Mouse (Mus musculus) gastrocnemius, postnatal 25 days (tissue): Measurements from ENCODE around the gene Wdr5. TPM values are rescaled to one million over a fixed set of nuclear protein-coding genes. Genes with fewer than 3 reads are reported as not detected.
"Not testable (repeated sequence)": the region's sequence is repeated elsewhere in the genome, so short reads cannot be mapped to it uniquely, and the experiment has no call there.

Source experiments
- DNase-seq: peaks from one replicate; pipeline ENCODE4 v3.0.0; 2022
- total RNA-seq, 2 experiments: library from RNA; stranded (reverse); gene quantifications; 1 replicate in 1 of 2; 2 replicates in 1 of 2; pipeline ENCODE4 v1.2.3; 2021

Gene Wdr5
- total RNA-seq, 2 experiments from 2014 or later, result 15.4 to 18.3 TPM

- DNase-seq, result no peak
These were observed 18.4 kb upstream of the Wdr5 start for GRCm38 (mm10) chr2:27496391-27497028.

GRCm38 (mm10) chr2:27504113-27504885, 10.7 kb upstream of the Wdr5 start:
- peak; percentile 32 for DNase-seq

GRCm38 (mm10) chr2:27505539-27505938, 9.4 kb upstream of the Wdr5 start:
- DNase-seq, result no peak

- not testable (repeated sequence) for DNase-seq
These were observed 8.3 kb upstream of the Wdr5 start for GRCm38 (mm10) chr2:27506658-27507057.

- DNase-seq, result no peak
These were observed 7.4 kb upstream of the Wdr5 start, which contains the start of gene Brd3 for GRCm38 (mm10) chr2:27507562-27507961. Gene Brd3 (minus strand): TSS chr2:27507662.

- DNase-seq, result peak; percentile 75
These were observed 4.3 kb upstream of the Wdr5 start for GRCm38 (mm10) chr2:27510706-27511105.

- no peak for DNase-seq
These were observed 2.0 kb upstream of the Wdr5 start for GRCm38 (mm10) chr2:27512909-27513308.

GRCm38 (mm10) chr2:27513861-27514260, 1.1 kb upstream of the Wdr5 start:
- DNase-seq, result no peak

- no peak for DNase-seq
These were observed 597 bp downstream of the Wdr5 start for GRCm38 (mm10) chr2:27515341-27516166.

- DNase-seq, result no peak
These were observed 1.3 kb downstream of the Wdr5 start for GRCm38 (mm10) chr2:27516289-27516688.

GRCm38 (mm10) chr2:27518283-27518682, 3.3 kb downstream of the Wdr5 start:
- DNase-seq, result no peak

GRCm38 (mm10) chr2:27538455-27539330, 23.7 kb downstream of the Wdr5 start:
- DNase-seq, result not testable (repeated sequence)

GRCm38 (mm10) chr2:27539336-27539735, 24.4 kb downstream of the Wdr5 start:
- DNase-seq, result no peak

GRCm38 (mm10) chr2:27539772-27540514, 25.0 kb downstream of the Wdr5 start:
- peak; percentile 99 for DNase-seq

GRCm38 (mm10) chr2:27540515-27540836, 25.5 kb downstream of the Wdr5 start:
- DNase-seq, result no peak

GRCm38 (mm10) chr2:27541225-27541624, 26.3 kb downstream of the Wdr5 start:
- DNase-seq, result no peak

- no peak for DNase-seq
These were observed 29.7 kb downstream of the Wdr5 start for GRCm38 (mm10) chr2:27544613-27545012.

GRCm38 (mm10) chr2:27545517-27545916, 30.6 kb downstream of the Wdr5 start:
- not testable (repeated sequence) for DNase-seq

- DNase-seq, result not testable (repeated sequence)
These were observed 31.1 kb downstream of the Wdr5 start for GRCm38 (mm10) chr2:27546041-27546440.

- no peak for DNase-seq
These were observed 32.4 kb downstream of the Wdr5 start for GRCm38 (mm10) chr2:27547326-27547725.

- DNase-seq, result no peak
These were observed 33.0 kb downstream of the Wdr5 start for GRCm38 (mm10) chr2:27547986-27548385.
